Mouse (Mus musculus): ENCODE results near the gene Olfr288. TPM values are rescaled to one million over a fixed set of nuclear protein-coding genes. Genes with fewer than 3 reads are reported as not detected.

The Olfr288 gene
- polyA plus RNA-seq (2016; fragmentation: Nextera tagmentation; extraction: Ambion mirVana), result not detected in 2 replicates

GRCm38 (mm10) chr15:98195442-98195841 lies at the start of gene Olfr288:
Olfr288 (minus strand) TSS chr15:98195542.
- no peak for ATAC-seq (ENCODE audit: low FRiP score)
- WGBS, result 75% methylated on average over 3 of the region's 3 CpGs
- no peaks in the 10 kb centered on the region for H3K9me3 ChIP-seq

GRCm38 (mm10) chr15:98235442-98235841 lies 40.1 kb upstream of the Olfr288 start:
- Histone ChIP-seq H3K27me3 (no peaks in the 10 kb centered on the region), H3K9ac (no peak overlapping the region), H3K4me1 (no peaks in the 10 kb centered on the region), H3K9me3 (no peaks in the 10 kb centered on the region), H3K4me2 (no peak overlapping the region), H3K27ac (no peak overlapping the region), H3K36me3 (replicated peaks) (no peaks in the 10 kb centered on the region), H3K4me3 (replicated peaks) (no peak overlapping the region)
- no peak for ATAC-seq (ENCODE audit: low FRiP score)
- 91% methylated on average over 4 of the region's 4 CpGs for whole genome bisulfite sequencing

More at GRCm38 (mm10) chr15:98195442-98195841, at the start of gene Olfr288:
- Histone ChIP-seq H3K9ac (no peak within 1 kb of the TSS), H3K4me2 (no peak within 1 kb of the TSS), H3K4me3 (replicated peaks) (no peak within 1 kb of the TSS), H3K27ac (no peak within 1 kb of the TSS), H3K27me3 (no peaks in the 10 kb centered on the region), H3K4me1 (no peaks in the 10 kb centered on the region), H3K36me3 (replicated peaks) (no peaks in the 10 kb centered on the region)

- Histone ChIP-seq H3K4me2 (no peak within 1 kb of the TSS), H3K27me3 (no peaks in the 10 kb centered on the region), H3K4me3 (replicated peaks) (no peak within 1 kb of the TSS), H3K9me3 (no peaks in the 10 kb centered on the region), H3K36me3 (replicated peaks) (no peaks in the 10 kb centered on the region), H3K9ac (no peak within 1 kb of the TSS), H3K4me1 (no peaks in the 10 kb centered on the region), H3K27ac (no peak within 1 kb of the TSS)
- no peak for ATAC-seq (ENCODE audit: low FRiP score)
- WGBS, result 91% methylated on average over 4 of the region's 4 CpGs
Measured at GRCm38 (mm10) chr15:98234350-98234749, 39.0 kb upstream of the Olfr288 start, which contains the start of gene Olfr286. Olfr286 (minus strand) TSS chr15:98234450.

GRCm38 (mm10) chr15:98226096-98226495 lies 30.8 kb upstream of the Olfr288 start:
- H3K4me2 ChIP-seq, result no peak overlapping the region
- no peaks in the 10 kb centered on the region for H3K9me3 ChIP-seq
- WGBS, result 62% methylated on average over 7 of the region's 7 CpGs
- H3K9ac ChIP-seq, result no peak overlapping the region
- no peaks in the 10 kb centered on the region for H3K4me1 ChIP-seq
- H3K27ac ChIP-seq, result no peak overlapping the region
- no peak for ATAC-seq (ENCODE audit: low FRiP score)
- no peaks in the 10 kb centered on the region for H3K27me3 ChIP-seq
- no peaks in the 10 kb centered on the region for H3K36me3 ChIP-seq (replicated peaks)
- H3K4me3 ChIP-seq (replicated peaks), result no peak overlapping the region

- H3K27ac ChIP-seq, result no peak overlapping the region
- no peak overlapping the region for H3K9ac ChIP-seq
- H3K4me2 ChIP-seq, result peak overlapping the region; percentile 24; the same call in 1 of the 2 replicates
- no peaks in the 10 kb centered on the region for H3K4me1 ChIP-seq
- WGBS, result 47% methylated on average over 16 of the region's 16 CpGs
- no peaks in the 10 kb centered on the region for H3K9me3 ChIP-seq
- no peak overlapping the region for H3K4me3 ChIP-seq (replicated peaks)
- no peaks in the 10 kb centered on the region for H3K27me3 ChIP-seq
- ATAC-seq (ENCODE audit: low FRiP score), result no peak
- no peaks in the 10 kb centered on the region for H3K36me3 ChIP-seq (replicated peaks)
Measured at GRCm38 (mm10) chr15:98225610-98226009, 30.3 kb upstream of the Olfr288 start.

GRCm38 (mm10) chr15:98222377-98222776 lies 27.0 kb upstream of the Olfr288 start:
- Histone ChIP-seq H3K4me1 (no peaks in the 10 kb centered on the region), H3K4me2 (no peak overlapping the region), H3K9ac (no peak overlapping the region), H3K27me3 (no peaks in the 10 kb centered on the region), H3K4me3 (replicated peaks) (no peak overlapping the region), H3K9me3 (no peaks in the 10 kb centered on the region), H3K36me3 (replicated peaks) (no peaks in the 10 kb centered on the region), H3K27ac (no peak overlapping the region)
- ATAC-seq (ENCODE audit: low FRiP score), result no peak

GRCm38 (mm10) chr15:98220877-98221276 lies 25.5 kb upstream of the Olfr288 start, which contains the start of the genes Gm44579 and Olfr287:
Gm44579 (minus strand) TSS chr15:98220977.
Olfr287 (minus strand) TSS chr15:98221056.
- H3K9me3 ChIP-seq, result no peaks in the 10 kb centered on the region
- no peak for ATAC-seq (ENCODE audit: low FRiP score)
- H3K4me3 ChIP-seq (replicated peaks), result no peak within 1 kb of the TSS
- H3K4me1 ChIP-seq, result no peaks in the 10 kb centered on the region
- no peak within 1 kb of the TSS for H3K9ac ChIP-seq
- H3K36me3 ChIP-seq (replicated peaks), result no peaks in the 10 kb centered on the region
- 75% methylated on average over 4 of the region's 4 CpGs for WGBS
- H3K27ac ChIP-seq, result no peak within 1 kb of the TSS
- H3K4me2 ChIP-seq, result no peak within 1 kb of the TSS
- H3K27me3 ChIP-seq, result no peaks in the 10 kb centered on the region

GRCm38 (mm10) chr15:98214130-98214529 lies 18.8 kb upstream of the Olfr288 start:
- H3K27me3 ChIP-seq, result no peaks in the 10 kb centered on the region
- H3K9ac ChIP-seq, result no peak overlapping the region
- 74% methylated on average over 5 of the region's 5 CpGs for WGBS
- no peaks in the 10 kb centered on the region for H3K36me3 ChIP-seq (replicated peaks)
- no peak for ATAC-seq (ENCODE audit: low FRiP score)
- H3K4me1 ChIP-seq, result no peaks in the 10 kb centered on the region
- H3K27ac ChIP-seq, result no peak overlapping the region
- no peak overlapping the region for H3K4me3 ChIP-seq (replicated peaks)
- no peak overlapping the region for H3K4me2 ChIP-seq
- no peaks in the 10 kb centered on the region for H3K9me3 ChIP-seq

- no peaks in the 10 kb centered on the region for H3K9me3 ChIP-seq
- no peaks in the 10 kb centered on the region for H3K4me1 ChIP-seq
- no peak overlapping the region for H3K27ac ChIP-seq
- H3K4me3 ChIP-seq (replicated peaks), result no peak overlapping the region
- H3K36me3 ChIP-seq (replicated peaks), result no peaks in the 10 kb centered on the region
- no peak overlapping the region for H3K4me2 ChIP-seq
- no peaks in the 10 kb centered on the region for H3K27me3 ChIP-seq
- no peak for ATAC-seq (ENCODE audit: low FRiP score)
- H3K9ac ChIP-seq, result no peak overlapping the region
- 82% methylated on average over 5 of the region's 5 CpGs for WGBS
Measured at GRCm38 (mm10) chr15:98213336-98213870, 18.1 kb upstream of the Olfr288 start.

- Histone ChIP-seq H3K36me3 (replicated peaks) (no peaks in the 10 kb centered on the region), H3K9ac (no peak overlapping the region), H3K9me3 (no peaks in the 10 kb centered on the region), H3K4me2 (no peak overlapping the region), H3K4me3 (replicated peaks) (no peak overlapping the region), H3K27me3 (no peaks in the 10 kb centered on the region), H3K4me1 (no peaks in the 10 kb centered on the region), H3K27ac (no peak overlapping the region)
- 83% methylated on average over 7 of the region's 7 CpGs for WGBS
- no peak for ATAC-seq (ENCODE audit: low FRiP score)
Measured at GRCm38 (mm10) chr15:98209676-98210075, 14.3 kb upstream of the Olfr288 start.

GRCm38 (mm10) chr15:98184456-98184855 lies 10.9 kb downstream of the Olfr288 start:
- 74% methylated on average over 4 of the region's 4 CpGs for WGBS
- no peak for ATAC-seq (ENCODE audit: low FRiP score)
- H3K4me1 ChIP-seq, result peaks cover 7% of the 10 kb centered on the region
- H3K36me3 ChIP-seq (replicated peaks), result no peaks in the 10 kb centered on the region
- no peak overlapping the region for H3K4me3 ChIP-seq (replicated peaks)
- H3K9ac ChIP-seq, result no peak overlapping the region
- no peaks in the 10 kb centered on the region for H3K27me3 ChIP-seq
- H3K4me2 ChIP-seq, result no peak overlapping the region
- no peaks in the 10 kb centered on the region for H3K9me3 ChIP-seq
- H3K27ac ChIP-seq, result no peak overlapping the region

- ATAC-seq (ENCODE audit: low FRiP score), result 0 out of 2 replicates have a peak, but pooled peaks have one; percentile 3
- Histone ChIP-seq H3K9me3 (no peaks in the 10 kb centered on the region), H3K4me3 (replicated peaks) (no peak overlapping the region), H3K4me1 (peaks cover 7% of the 10 kb centered on the region), H3K27ac (no peak overlapping the region), H3K27me3 (peaks cover 14% of the 10 kb centered on the region; the same call in 1 of the 2 replicates), H3K9ac (no peak overlapping the region), H3K4me2 (no peak overlapping the region), H3K36me3 (replicated peaks) (no peaks in the 10 kb centered on the region)
- 76% methylated on average over 12 of the region's 12 CpGs for WGBS
Measured at GRCm38 (mm10) chr15:98181856-98182570, 13.3 kb downstream of the Olfr288 start.

All from forebrain, embryonic 12.5 days (tissue).